Mouse (Mus musculus): ENCODE data around the gene Rsad1.
A peak's percentile ranks its signal among the peaks of the same experiment; 100 is the strongest.

Rsad1 gene

GRCm38 (mm10) chr11:94548041-94548784 is 842 bp downstream of the Rsad1 start:
- ATAC-seq (ENCODE audit: low TSS enrichment) = peak; percentile 34

- no peak for ATAC-seq (ENCODE audit: low TSS enrichment)
These were observed 1.8 kb downstream of the Rsad1 start for GRCm38 (mm10) chr11:94547271-94547670.

GRCm38 (mm10) chr11:94546381-94546780 is 2.7 kb downstream of the Rsad1 start:
- no peak for ATAC-seq (ENCODE audit: low TSS enrichment)

- ATAC-seq (ENCODE audit: low TSS enrichment) = peak; percentile 27; the same call in 1 of the 2 replicates
These were observed 4.6 kb downstream of the Rsad1 start for GRCm38 (mm10) chr11:94544422-94544821.

- peak; percentile 35; the same call in 1 of the 2 replicates for ATAC-seq (ENCODE audit: low TSS enrichment)
These were observed 5.1 kb downstream of the Rsad1 start for GRCm38 (mm10) chr11:94543932-94544331.

- no peak for ATAC-seq (ENCODE audit: low TSS enrichment)
These were observed 5.7 kb downstream of the Rsad1 start for GRCm38 (mm10) chr11:94543344-94543743.

- no peak for ATAC-seq (ENCODE audit: low TSS enrichment)
These were observed 6.7 kb downstream of the Rsad1 start for GRCm38 (mm10) chr11:94542400-94542799.

GRCm38 (mm10) chr11:94539761-94540160 is 9.3 kb downstream of the Rsad1 start:
- ATAC-seq (ENCODE audit: low TSS enrichment) = no peak

GRCm38 (mm10) chr11:94538733-94539292 is 10.2 kb downstream of the Rsad1 start:
- ATAC-seq (ENCODE audit: low TSS enrichment) = no peak

- ATAC-seq (ENCODE audit: low TSS enrichment) = peak; percentile 69
These were observed 15.9 kb downstream of the Rsad1 start for GRCm38 (mm10) chr11:94533171-94533570.

- ATAC-seq (ENCODE audit: low TSS enrichment) = no peak
These were observed 20.2 kb downstream of the Rsad1 start for GRCm38 (mm10) chr11:94528879-94529278.

- no peak for ATAC-seq (ENCODE audit: low TSS enrichment)
These were observed 22.7 kb downstream of the Rsad1 start for GRCm38 (mm10) chr11:94526171-94526879.

GRCm38 (mm10) chr11:94521219-94521843 is 27.7 kb downstream of the Rsad1 start, which contains the start of gene Mycbpap:
Mycbpap (minus strand) TSS chr11:94521742.
- peak; percentile 87 for ATAC-seq (ENCODE audit: low TSS enrichment)

GRCm38 (mm10) chr11:94513452-94513851 is 35.6 kb downstream of the Rsad1 start:
- ATAC-seq (ENCODE audit: low TSS enrichment) = peak; percentile 23; the same call in 1 of the 2 replicates

- ATAC-seq (ENCODE audit: low TSS enrichment) = no peak
These were observed 40.1 kb downstream of the Rsad1 start for GRCm38 (mm10) chr11:94508976-94509375.

GRCm38 (mm10) chr11:94501482-94501881 is 47.6 kb downstream of the Rsad1 start:
- no peak for ATAC-seq (ENCODE audit: low TSS enrichment)

GRCm38 (mm10) chr11:94500362-94500761 is 48.7 kb downstream of the Rsad1 start:
- ATAC-seq (ENCODE audit: low TSS enrichment) = no peak

- no peak for ATAC-seq (ENCODE audit: low TSS enrichment)
These were observed 49.3 kb downstream of the Rsad1 start, which contains the start of gene Epn3 for GRCm38 (mm10) chr11:94499661-94500152. Epn3 (minus strand) TSS chr11:94499974.

- ATAC-seq (ENCODE audit: low TSS enrichment) = 0 out of 2 replicates have a peak, but pooled peaks have one; percentile 22
These were observed 50.0 kb downstream of the Rsad1 start for GRCm38 (mm10) chr11:94499035-94499434.

- ATAC-seq (ENCODE audit: low TSS enrichment) = peak; percentile 56; the same call in 1 of the 2 replicates
These were observed 50.7 kb downstream of the Rsad1 start for GRCm38 (mm10) chr11:94498093-94498996.

GRCm38 (mm10) chr11:94495415-94495814 is 53.6 kb downstream of the Rsad1 start:
- ATAC-seq (ENCODE audit: low TSS enrichment) = no peak

All from frontal cortex, adult (tissue).